Mouse (Mus musculus) induced T-regulatory cell, adult 2 months (primary cell): ENCODE data around the gene Lasp1.
"Not testable (repeated sequence)": the region's sequence is repeated elsewhere in the genome, so short reads cannot be mapped to it uniquely, and the experiment has no call there.

ENCODE experiments used
- DNase-seq: peaks from one replicate; pipeline ENCODE4 v3.0.0-alpha.2; 2012; ENCODE audit warnings: low read depth

Lasp1 gene

GRCm38 (mm10) chr11:97829365-97829764 lies 30.6 kb downstream of the Lasp1 start:
- DNase-seq, result no peak

DNA sequence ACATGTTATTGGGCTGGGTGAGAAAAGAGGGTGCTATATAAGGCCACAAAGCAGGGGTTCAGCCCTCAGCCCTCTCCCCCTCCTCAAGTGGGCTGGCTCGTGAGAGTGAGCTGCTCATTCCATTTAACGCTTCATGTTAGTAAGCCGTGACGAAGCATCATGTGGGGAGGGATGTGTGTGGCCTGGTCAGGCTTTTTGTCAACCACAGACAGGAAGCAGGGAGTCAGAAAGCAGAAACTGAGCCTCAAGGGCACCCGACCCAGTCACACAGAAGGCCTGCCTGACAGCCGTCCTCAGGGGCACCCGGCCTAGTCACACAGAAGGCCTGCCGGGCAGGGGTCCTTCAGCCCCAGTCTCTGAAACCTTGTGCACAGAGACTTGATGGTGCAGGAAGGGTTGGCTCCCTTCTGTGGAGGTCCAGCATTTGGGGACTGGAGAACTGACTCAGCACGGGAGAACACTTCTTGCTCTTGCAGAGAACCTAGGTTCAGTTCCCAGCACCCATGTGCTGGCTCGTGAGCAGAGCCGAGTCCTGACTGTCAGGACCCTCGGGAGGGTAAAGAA lies 31.2 kb downstream of the Lasp1 start:
- DNase-seq, result peak; percentile 62

- no peak for DNase-seq
Observed at GRCm38 (mm10) chr11:97830501-97830900, 31.7 kb downstream of the Lasp1 start.

DNA sequence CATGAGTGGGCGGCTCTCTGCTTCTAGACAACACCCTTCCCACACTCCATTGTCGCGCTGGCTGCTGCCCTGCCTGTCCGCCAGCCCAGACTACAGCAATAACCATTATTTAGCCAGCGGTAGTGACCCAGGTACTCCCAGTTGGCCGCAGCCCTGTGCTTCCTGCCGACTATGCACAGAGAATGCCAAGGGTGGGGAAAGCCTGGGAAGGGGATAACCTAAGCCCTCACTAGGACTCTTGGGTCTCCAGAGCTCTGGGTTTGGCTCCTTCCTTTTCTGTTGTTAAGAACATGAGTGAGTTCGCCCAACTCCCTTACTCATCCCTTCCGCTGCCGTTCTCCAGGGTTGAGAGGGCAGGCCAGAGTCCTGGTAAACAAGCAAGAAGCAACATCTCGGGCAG lies 33.2 kb downstream of the Lasp1 start:
- no peak for DNase-seq

GRCm38 (mm10) chr11:97833352-97833751 lies 34.6 kb downstream of the Lasp1 start:
- DNase-seq, result no peak

DNA sequence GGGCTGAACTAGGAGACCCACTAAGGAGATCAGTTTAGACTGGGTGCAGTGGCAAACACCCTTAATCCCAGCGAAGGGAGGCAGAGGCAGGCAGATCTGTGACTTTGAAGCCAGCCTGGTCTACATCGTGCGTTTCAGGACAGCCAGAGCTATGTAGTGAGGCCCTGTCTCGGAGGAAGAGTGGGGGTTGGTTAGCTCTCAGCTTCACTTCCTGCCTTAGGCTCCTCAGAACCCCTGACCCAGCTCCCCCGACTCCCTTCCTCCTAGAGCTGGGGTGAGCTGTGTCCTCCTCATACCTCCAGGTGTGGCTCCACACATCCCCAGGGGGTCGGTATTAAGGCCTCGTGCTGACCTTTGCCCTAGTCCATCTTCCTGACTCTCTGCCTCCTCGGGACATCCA lies 37.7 kb downstream of the Lasp1 start:
- DNase-seq, result no peak

DNA sequence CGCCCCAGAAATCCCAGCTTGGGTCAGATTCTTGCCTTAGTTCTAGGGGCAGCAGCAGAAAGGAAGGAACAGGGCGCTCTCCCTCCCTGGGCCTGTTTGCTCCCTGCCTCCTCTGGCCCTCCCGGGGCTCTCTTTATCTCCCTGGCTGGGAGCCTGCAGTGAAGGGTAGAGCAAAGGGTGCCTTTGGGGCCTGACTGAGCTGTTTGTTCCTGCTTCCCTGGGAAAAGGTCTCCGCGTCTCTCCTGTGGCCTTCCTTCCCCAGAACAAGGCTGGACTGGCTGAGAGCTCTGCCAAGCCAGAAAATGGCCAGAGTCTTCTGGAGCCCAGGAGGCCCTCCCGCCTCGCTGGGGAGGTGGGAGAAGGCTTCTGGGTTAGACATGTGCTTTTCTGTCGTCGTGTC lies 38.3 kb downstream of the Lasp1 start:
- not testable (repeated sequence) for DNase-seq

- no peak for DNase-seq
Observed at GRCm38 (mm10) chr11:97837641-97838149, 38.9 kb downstream of the Lasp1 start.

DNA sequence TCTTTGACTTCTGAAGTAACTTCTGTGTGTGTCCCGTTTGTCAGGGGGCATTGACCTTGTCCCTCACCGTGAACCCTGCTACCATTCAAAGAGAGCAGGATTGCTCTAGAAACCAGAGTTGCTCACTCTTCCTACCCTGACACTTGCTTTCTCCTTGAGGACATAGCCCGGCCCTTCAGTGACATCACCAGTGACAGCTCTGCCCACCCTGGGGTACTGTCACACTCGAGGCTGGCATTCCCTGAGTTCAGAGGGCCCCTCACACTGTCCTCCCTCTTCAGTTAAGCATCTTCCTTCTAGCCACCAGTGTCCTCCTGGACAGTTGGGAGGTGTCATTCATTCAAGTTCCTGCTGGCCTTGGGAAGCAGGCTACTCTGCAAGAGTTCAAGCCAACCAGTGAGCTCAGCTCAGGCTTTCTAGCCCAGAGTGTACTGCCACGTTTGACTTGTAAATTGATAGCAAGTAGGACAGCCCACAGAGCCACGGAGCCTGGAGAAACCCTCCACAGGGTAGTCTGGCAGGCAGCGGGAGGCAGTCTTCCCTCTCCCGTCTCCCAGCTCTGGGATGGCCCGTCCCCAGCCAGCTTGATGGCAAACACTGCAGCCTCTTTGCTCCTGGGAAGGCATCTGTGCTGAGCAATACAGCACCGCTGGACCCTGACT lies 40.1 kb downstream of the Lasp1 start:
- DNase-seq, result no peak

DNA sequence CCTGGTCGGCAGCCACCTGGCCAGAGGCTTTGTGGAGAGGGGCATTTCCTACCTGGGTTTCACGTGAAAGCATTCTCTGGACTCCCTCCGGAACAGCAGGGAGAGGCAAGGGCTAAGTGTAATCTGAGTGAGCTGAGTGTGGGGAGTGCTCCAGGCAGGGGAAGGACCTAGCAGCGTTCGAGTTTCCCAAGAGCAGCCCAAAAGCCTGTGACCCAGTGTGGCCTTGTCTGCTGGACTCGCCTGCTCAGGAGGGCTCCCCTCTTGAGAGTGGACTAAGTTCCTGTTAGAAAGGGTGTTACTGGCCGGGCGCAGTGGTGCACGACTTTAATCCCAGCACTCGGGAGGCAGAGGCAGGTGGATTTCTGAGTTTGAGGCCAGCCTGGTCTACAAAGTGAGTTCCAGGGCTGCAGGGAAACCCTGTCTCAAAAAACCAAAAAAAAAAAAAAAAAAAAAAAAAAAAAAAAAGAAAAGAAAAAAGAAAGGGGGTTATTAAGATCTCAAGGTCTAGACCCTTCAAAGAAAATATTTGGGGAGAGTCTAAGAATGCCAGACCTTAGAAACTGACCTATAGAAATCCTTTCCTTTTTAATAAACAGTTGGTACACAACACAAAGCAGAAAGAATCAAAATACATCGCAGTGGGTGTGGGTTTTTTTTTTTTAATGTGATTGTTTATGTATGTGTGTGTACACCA lies 40.8 kb downstream of the Lasp1 start:
- DNase-seq, result no peak

GRCm38 (mm10) chr11:97840135-97840490 lies 41.3 kb downstream of the Lasp1 start:
- DNase-seq, result peak; percentile 54

GRCm38 (mm10) chr11:97840539-97840954 lies 41.7 kb downstream of the Lasp1 start, which contains the start of gene B230217C12Rik:
Gene B230217C12Rik (plus strand): TSS chr11:97840780.
- DNase-seq, result peak; percentile 62

- DNase-seq, result peak; percentile 72
Observed at GRCm38 (mm10) chr11:97840991-97841661, 42.3 kb downstream of the Lasp1 start.

DNA sequence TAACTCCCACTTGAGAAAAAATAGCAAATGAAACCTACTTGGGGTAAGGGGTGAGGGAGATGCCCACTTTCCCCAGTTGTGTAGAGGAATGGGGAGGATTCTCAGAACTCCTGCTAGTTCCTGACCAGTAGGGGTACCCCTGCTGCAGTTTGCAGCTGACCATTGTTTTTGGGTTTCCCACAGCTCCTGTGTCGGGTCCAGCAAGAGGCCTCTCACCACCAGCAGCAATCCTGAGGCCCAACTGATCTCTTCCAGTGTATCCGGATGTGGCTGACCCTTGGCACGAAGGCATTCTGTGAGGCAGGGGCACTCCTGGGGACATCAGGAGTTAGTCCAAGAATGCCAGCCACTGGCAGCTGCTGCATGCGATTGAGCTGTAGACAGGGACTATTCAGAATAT lies 43.2 kb downstream of the Lasp1 start:
- DNase-seq, result no peak

- no peak for DNase-seq
Observed at GRCm38 (mm10) chr11:97850367-97850766, 51.6 kb downstream of the Lasp1 start.

GRCm38 (mm10) chr11:97851601-97852000 lies 52.8 kb downstream of the Lasp1 start:
- no peak for DNase-seq

DNA sequence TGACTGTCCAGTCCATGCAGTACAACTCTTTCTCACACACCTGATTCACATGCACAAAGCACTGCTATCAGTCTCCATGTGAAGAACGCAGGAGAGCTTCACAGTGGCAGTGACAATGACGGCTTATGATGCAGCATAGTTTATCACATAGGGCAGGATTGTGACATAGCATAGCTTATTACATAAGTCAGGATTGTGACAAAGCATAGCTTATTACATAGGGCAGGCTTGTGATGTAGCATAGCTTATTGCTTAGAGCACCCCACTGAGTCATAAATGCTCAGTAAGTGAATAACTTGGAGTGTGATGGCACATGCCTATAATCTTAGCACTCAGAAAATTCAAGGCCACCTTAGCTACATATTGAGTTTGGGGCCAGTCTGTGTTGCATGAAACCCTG lies 56.7 kb downstream of the Lasp1 start:
- no peak for DNase-seq

DNA sequence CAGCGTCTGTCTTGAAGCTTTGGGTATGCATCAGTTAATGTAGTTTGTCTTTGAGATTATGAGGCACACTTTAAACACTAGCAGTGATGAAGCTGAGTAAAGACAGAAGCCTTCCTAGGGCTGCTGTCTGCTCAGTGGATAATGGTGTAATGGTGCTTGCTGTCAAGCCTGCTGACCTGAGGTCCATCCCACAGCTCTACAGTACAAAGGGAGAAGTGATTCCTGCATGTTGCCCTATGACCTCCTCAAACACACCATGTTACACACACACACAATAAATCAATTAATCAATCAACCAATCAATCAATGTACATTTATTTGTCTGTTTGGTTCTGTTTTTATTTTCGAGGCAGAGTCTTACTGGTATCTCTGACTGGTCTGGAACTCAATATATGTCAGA lies 63.3 kb downstream of the Lasp1 start:
- no peak for DNase-seq

DNA sequence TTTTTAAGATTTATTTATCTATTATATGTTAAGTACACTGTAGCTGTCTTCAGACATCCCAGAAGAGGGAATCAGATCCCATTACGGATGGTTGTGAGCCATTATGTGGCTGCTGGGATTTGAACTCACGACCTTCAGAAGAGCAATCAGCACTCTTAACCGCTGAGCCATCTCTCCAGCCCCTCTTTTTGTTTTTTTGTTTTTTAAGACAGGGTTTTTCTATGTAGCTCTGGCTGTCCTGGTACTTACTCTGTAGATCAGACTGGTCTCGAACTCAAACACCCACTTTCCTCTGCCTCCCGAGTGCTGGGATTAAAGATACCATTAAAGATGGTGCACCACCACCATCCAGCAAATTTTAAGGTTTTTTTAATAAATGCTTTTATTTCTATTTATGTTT lies 66.6 kb downstream of the Lasp1 start:
- no peak for DNase-seq

- no peak for DNase-seq
Observed at GRCm38 (mm10) chr11:97866091-97866888, 67.5 kb downstream of the Lasp1 start.

- DNase-seq, result no peak
Observed at GRCm38 (mm10) chr11:97867591-97867990, 68.8 kb downstream of the Lasp1 start.

DNA sequence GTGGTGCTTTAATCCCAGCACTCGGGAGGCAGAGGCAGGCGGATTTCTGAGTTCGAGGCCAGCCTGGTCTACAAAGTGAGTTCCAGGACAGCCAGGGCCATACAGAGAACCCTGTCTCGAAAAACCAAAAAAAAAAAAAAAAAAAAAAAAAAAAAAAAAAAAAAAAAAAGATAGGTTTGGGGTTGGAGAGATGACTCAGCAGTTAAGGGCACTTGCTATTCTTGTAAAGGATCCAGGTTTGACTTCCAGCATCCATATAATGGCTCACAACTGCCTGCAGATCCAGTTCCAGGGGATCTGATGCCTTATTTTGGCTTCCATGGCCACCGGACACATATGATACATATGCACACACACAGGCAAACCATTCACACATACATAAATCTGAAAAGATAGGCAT lies 73.6 kb downstream of the Lasp1 start:
- DNase-seq, result not testable (repeated sequence)
